Mouse (Mus musculus) right cerebral cortex, adult 18-20 months (tissue): Measurements from ENCODE around the gene Cadps.

Source experiments
- DNase-seq: peaks from one replicate; pipeline ENCODE4 v3.0.0; 2022; ENCODE audit warnings: mixed read lengths

Gene Cadps

GRCm38 (mm10) chr14:12387176-12387575 lies 435.7 kb downstream of the Cadps start:
- DNase-seq = no peak

- DNase-seq = no peak
Observed at GRCm38 (mm10) chr14:12377883-12378282, 445.0 kb downstream of the Cadps start.

- no peak for DNase-seq
Observed at GRCm38 (mm10) chr14:12377289-12377688, 445.6 kb downstream of the Cadps start.

GRCm38 (mm10) chr14:12375451-12375850 lies 447.4 kb downstream of the Cadps start:
- no peak for DNase-seq

GRCm38 (mm10) chr14:12350271-12350916 lies 472.5 kb downstream of the Cadps start:
- no peak for DNase-seq

- no peak for DNase-seq
Observed at GRCm38 (mm10) chr14:12349334-12350090, 473.4 kb downstream of the Cadps start.

- DNase-seq = no peak
Observed at GRCm38 (mm10) chr14:12348089-12348488, 474.8 kb downstream of the Cadps start, which contains the start of gene Fezf2. Gene Fezf2 (minus strand): TSS chr14:12348189.

- DNase-seq = no peak
Observed at GRCm38 (mm10) chr14:12346865-12347600, 475.8 kb downstream of the Cadps start.

GRCm38 (mm10) chr14:12346011-12346864 lies 476.6 kb downstream of the Cadps start:
- no peak for DNase-seq

GRCm38 (mm10) chr14:12345241-12345921 lies 477.5 kb downstream of the Cadps start:
- no peak for DNase-seq

GRCm38 (mm10) chr14:12344746-12345240 lies 478.1 kb downstream of the Cadps start:
- DNase-seq = peak; percentile 31

- DNase-seq = no peak
Observed at GRCm38 (mm10) chr14:12344061-12344745, 478.7 kb downstream of the Cadps start.

- no peak for DNase-seq
Observed at GRCm38 (mm10) chr14:12343451-12343941, 479.4 kb downstream of the Cadps start.

GRCm38 (mm10) chr14:12342458-12343131 lies 480.3 kb downstream of the Cadps start:
- DNase-seq = no peak

GRCm38 (mm10) chr14:12341789-12342457 lies 481.0 kb downstream of the Cadps start:
- DNase-seq = no peak

GRCm38 (mm10) chr14:12341075-12341788 lies 481.6 kb downstream of the Cadps start:
- DNase-seq = no peak

GRCm38 (mm10) chr14:12340238-12341074 lies 482.4 kb downstream of the Cadps start:
- DNase-seq = no peak
